Mouse (Mus musculus): ENCODE results near the gene Nup85. TPM values are rescaled to one million over a fixed set of nuclear protein-coding genes. Genes with fewer than 3 reads are reported as not detected.
A peak's percentile ranks its signal among the peaks of the same experiment; 100 is the strongest.

Gene Nup85
- polyA plus RNA-seq, 1 experiment from 2014 or later: 158 TPM

- under 1% methylated on average over 81 of the region's 84 CpGs for WGBS (ENCODE audit: insufficient replicate concordance)
- ATAC-seq (ENCODE audit: low read depth) (peak; percentile 75), DNase-seq (peak; percentile 44)
- H3K9me3 ChIP-seq (replicated peaks): no peaks in the 10 kb centered on the region
- H3K27me3 ChIP-seq: no peaks in the 10 kb centered on the region
- peak overlapping the region; percentile 88 for H3K4me2 ChIP-seq
- H3K4me3 ChIP-seq (replicated peaks): peak overlapping the region; percentile 97
- peak overlapping the region; percentile 99 for H3K9ac ChIP-seq
- H3K4me1 ChIP-seq (replicated peaks): peaks cover 48% of the 10 kb centered on the region
- H3K36me3 ChIP-seq: peaks cover 36% of the 10 kb centered on the region
- peak overlapping the region; percentile 99 for H3K27ac ChIP-seq
These were observed 28.7 kb upstream of the Nup85 start for GRCm38 (mm10) chr11:115535401-115536037.

- peak within 1 kb of the TSS; percentile 99 for H3K9ac ChIP-seq
- DNase-seq (peak; percentile 96), ATAC-seq (ENCODE audit: low read depth) (peak; percentile 86)
- peak within 1 kb of the TSS; percentile 88 for H3K4me2 ChIP-seq
- H3K36me3 ChIP-seq: peaks cover 33% of the 10 kb centered on the region
- no peaks in the 10 kb centered on the region for H3K9me3 ChIP-seq (replicated peaks)
- peak within 1 kb of the TSS; percentile 97 for H3K4me3 ChIP-seq (replicated peaks)
- no peaks in the 10 kb centered on the region for H3K27me3 ChIP-seq
- 1% methylated on average over 70 of the region's 70 CpGs for WGBS (ENCODE audit: insufficient replicate concordance)
- peaks cover 48% of the 10 kb centered on the region for H3K4me1 ChIP-seq (replicated peaks)
- H3K27ac ChIP-seq: peak within 1 kb of the TSS; percentile 99
These were observed 28.1 kb upstream of the Nup85 start, which contains the start of gene Sumo2 for GRCm38 (mm10) chr11:115536038-115536681. Sumo2 (minus strand) TSS chr11:115536276.

GRCm38 (mm10) chr11:115536856-115537568 lies 27.2 kb upstream of the Nup85 start:
- Histone ChIP-seq H3K36me3 (peaks cover 24% of the 10 kb centered on the region), H3K4me1 (replicated peaks) (peaks cover 48% of the 10 kb centered on the region), H3K27me3 (no peaks in the 10 kb centered on the region), H3K9me3 (replicated peaks) (no peaks in the 10 kb centered on the region), H3K4me2 (peak overlapping the region; percentile 88), H3K27ac (peak overlapping the region; percentile 99), H3K9ac (peak overlapping the region; percentile 49; the same call in 1 of the 2 replicates), H3K4me3 (replicated peaks) (peak overlapping the region; percentile 97)
- 84% methylated on average over 10 of the region's 10 CpGs for WGBS (ENCODE audit: insufficient replicate concordance)
- DNase-seq (no peak), ATAC-seq (ENCODE audit: low read depth) (no peak)

GRCm38 (mm10) chr11:115538045-115538444 lies 26.2 kb upstream of the Nup85 start:
- H3K9me3 ChIP-seq (replicated peaks): no peaks in the 10 kb centered on the region
- peaks cover 41% of the 10 kb centered on the region for H3K4me1 ChIP-seq (replicated peaks)
- WGBS (ENCODE audit: insufficient replicate concordance): 24% methylated on average over 2 of the region's 2 CpGs
- H3K4me3 ChIP-seq (replicated peaks): no peak overlapping the region
- no peak overlapping the region for H3K4me2 ChIP-seq
- H3K9ac ChIP-seq: no peak overlapping the region
- peaks cover 3% of the 10 kb centered on the region for H3K27me3 ChIP-seq
- H3K36me3 ChIP-seq: peaks cover 14% of the 10 kb centered on the region
- ATAC-seq (ENCODE audit: low read depth) (no peak), DNase-seq (no peak)
- no peak overlapping the region for H3K27ac ChIP-seq

- no peak for DNase-seq
- no peak overlapping the region for H3K9ac ChIP-seq
- no peaks in the 10 kb centered on the region for H3K9me3 ChIP-seq (replicated peaks)
- H3K4me3 ChIP-seq (replicated peaks): no peak overlapping the region
- ATAC-seq (ENCODE audit: low read depth): no peak
- H3K4me2 ChIP-seq: no peak overlapping the region
- WGBS (ENCODE audit: insufficient replicate concordance): 45% methylated on average over 4 of the region's 4 CpGs
- peaks cover 14% of the 10 kb centered on the region for H3K27me3 ChIP-seq
- no peaks in the 10 kb centered on the region for H3K36me3 ChIP-seq
- H3K27ac ChIP-seq: no peak overlapping the region
- peaks cover 1% of the 10 kb centered on the region; the same call in 1 of the 2 replicates for H3K4me1 ChIP-seq (replicated peaks)
These were observed 20.7 kb upstream of the Nup85 start for GRCm38 (mm10) chr11:115543571-115543970.

- no peak overlapping the region for H3K4me3 ChIP-seq (replicated peaks)
- peak; percentile 15 for DNase-seq
- WGBS (ENCODE audit: insufficient replicate concordance): 48% methylated on average over 4 of the region's 4 CpGs
- H3K27ac ChIP-seq: no peak overlapping the region
- no peak overlapping the region for H3K9ac ChIP-seq
- no peaks in the 10 kb centered on the region for H3K36me3 ChIP-seq
- no peaks in the 10 kb centered on the region for H3K9me3 ChIP-seq (replicated peaks)
- no peaks in the 10 kb centered on the region for H3K27me3 ChIP-seq
- ATAC-seq (ENCODE audit: low read depth): no peak
- H3K4me1 ChIP-seq (replicated peaks): no peaks in the 10 kb centered on the region
- no peak overlapping the region for H3K4me2 ChIP-seq
These were observed 11.5 kb upstream of the Nup85 start for GRCm38 (mm10) chr11:115552783-115553182.

- no peak for DNase-seq
- 71% methylated on average over 17 of the region's 17 CpGs for WGBS (ENCODE audit: insufficient replicate concordance)
- no peak for ATAC-seq (ENCODE audit: low read depth)
- Histone ChIP-seq H3K9me3 (replicated peaks) (no peaks in the 10 kb centered on the region), H3K27ac (no peak overlapping the region), H3K36me3 (no peaks in the 10 kb centered on the region), H3K4me2 (no peak overlapping the region), H3K4me1 (replicated peaks) (0 out of 2 replicates have a peak, but pooled peaks cover 2% of the 10 kb centered on the region), H3K27me3 (no peaks in the 10 kb centered on the region), H3K9ac (no peak overlapping the region), H3K4me3 (replicated peaks) (no peak overlapping the region)
These were observed 8.5 kb upstream of the Nup85 start for GRCm38 (mm10) chr11:115555717-115556116.

GRCm38 (mm10) chr11:115563406-115563805 lies 828 bp upstream of the Nup85 start:
- DNase-seq (no peak), ATAC-seq (ENCODE audit: low read depth) (peak; percentile 56)
- H3K27ac ChIP-seq: peak overlapping the region; percentile 88

GRCm38 (mm10) chr11:115564961-115565360 lies 727 bp downstream of the Nup85 start:
- no peaks in the 10 kb centered on the region for H3K27me3 ChIP-seq
- peak overlapping the region; percentile 81 for H3K4me2 ChIP-seq
- WGBS (ENCODE audit: insufficient replicate concordance): 7% methylated on average over 7 of the region's 7 CpGs
- ATAC-seq (ENCODE audit: low read depth) (no peak), DNase-seq (no peak)
- peak overlapping the region; percentile 80 for H3K9ac ChIP-seq
- H3K9me3 ChIP-seq (replicated peaks): no peaks in the 10 kb centered on the region
- H3K4me1 ChIP-seq (replicated peaks): peaks cover 36% of the 10 kb centered on the region
- peak overlapping the region; percentile 76 for H3K4me3 ChIP-seq (replicated peaks)
- H3K36me3 ChIP-seq: peaks cover 44% of the 10 kb centered on the region
- H3K27ac ChIP-seq: 0 out of 2 replicates have a peak overlapping the region, but pooled peaks have one; percentile 88

More at GRCm38 (mm10) chr11:115563406-115563805, 828 bp upstream of the Nup85 start:
- H3K27me3 ChIP-seq: no peaks in the 10 kb centered on the region
- peak overlapping the region; percentile 80 for H3K9ac ChIP-seq
- 48% methylated on average over 4 of the region's 4 CpGs for WGBS (ENCODE audit: insufficient replicate concordance)
- peaks cover 36% of the 10 kb centered on the region for H3K4me1 ChIP-seq (replicated peaks)
- H3K9me3 ChIP-seq (replicated peaks): no peaks in the 10 kb centered on the region
- peaks cover 29% of the 10 kb centered on the region for H3K36me3 ChIP-seq
- H3K4me2 ChIP-seq: peak overlapping the region; percentile 81
- peak overlapping the region; percentile 76 for H3K4me3 ChIP-seq (replicated peaks)

GRCm38 (mm10) chr11:115579080-115579479 lies 14.8 kb downstream of the Nup85 start:
- no peaks in the 10 kb centered on the region for H3K9me3 ChIP-seq (replicated peaks)
- no peak overlapping the region for H3K27ac ChIP-seq
- ATAC-seq (ENCODE audit: low read depth) (no peak), DNase-seq (no peak)
- no peak overlapping the region for H3K4me2 ChIP-seq
- H3K27me3 ChIP-seq: no peaks in the 10 kb centered on the region
- H3K9ac ChIP-seq: no peak overlapping the region; the same call in 1 of the 2 replicates
- no peaks in the 10 kb centered on the region for H3K4me1 ChIP-seq (replicated peaks)
- no peak overlapping the region for H3K4me3 ChIP-seq (replicated peaks)
- peaks cover 77% of the 10 kb centered on the region for H3K36me3 ChIP-seq

- peaks cover 99% of the 10 kb centered on the region for H3K36me3 ChIP-seq
- H3K9ac ChIP-seq: no peak overlapping the region
- no peaks in the 10 kb centered on the region for H3K9me3 ChIP-seq (replicated peaks)
- H3K4me3 ChIP-seq (replicated peaks): no peak overlapping the region
- DNase-seq (no peak), ATAC-seq (ENCODE audit: low read depth) (no peak)
- H3K4me1 ChIP-seq (replicated peaks): no peaks in the 10 kb centered on the region
- WGBS (ENCODE audit: insufficient replicate concordance): 79% methylated on average over 10 of the region's 10 CpGs
- H3K27ac ChIP-seq: no peak overlapping the region
- H3K4me2 ChIP-seq: no peak overlapping the region
- no peaks in the 10 kb centered on the region for H3K27me3 ChIP-seq
These were observed 18.8 kb downstream of the Nup85 start for GRCm38 (mm10) chr11:115582913-115583606.

Measured in liver, embryonic 13.5 days (tissue).